Mouse (Mus musculus): ENCODE results near the gene Atg10.

Gene Atg10

GRCm38 (mm10) chr13:91171766-91172491 is 51.8 kb downstream of the Atg10 start:
- DNase-seq: no peak

- no peak for DNase-seq
Observed at GRCm38 (mm10) chr13:91171205-91171604, 52.6 kb downstream of the Atg10 start.

GRCm38 (mm10) chr13:91169529-91170319 is 54.0 kb downstream of the Atg10 start:
- DNase-seq: peak; percentile 27

GRCm38 (mm10) chr13:91168486-91168885 is 55.3 kb downstream of the Atg10 start:
- no peak for DNase-seq

GRCm38 (mm10) chr13:91167561-91167960 is 56.2 kb downstream of the Atg10 start:
- no peak for DNase-seq

GRCm38 (mm10) chr13:91166286-91166685 is 57.5 kb downstream of the Atg10 start:
- no peak for DNase-seq

- DNase-seq: no peak
Observed at GRCm38 (mm10) chr13:91165200-91165599, 58.6 kb downstream of the Atg10 start.

GRCm38 (mm10) chr13:91163292-91163691 is 60.5 kb downstream of the Atg10 start:
- no peak for DNase-seq

GRCm38 (mm10) chr13:91162452-91162851 is 61.3 kb downstream of the Atg10 start:
- DNase-seq: no peak

- DNase-seq: no peak
Observed at GRCm38 (mm10) chr13:91160616-91161015, 63.2 kb downstream of the Atg10 start.

- no peak for DNase-seq
Observed at GRCm38 (mm10) chr13:91159881-91160280, 63.9 kb downstream of the Atg10 start.

- DNase-seq: no peak
Observed at GRCm38 (mm10) chr13:91157941-91158340, 65.8 kb downstream of the Atg10 start.

- no peak for DNase-seq
Observed at GRCm38 (mm10) chr13:91157429-91157828, 66.3 kb downstream of the Atg10 start.

GRCm38 (mm10) chr13:91156949-91157348 is 66.8 kb downstream of the Atg10 start:
- no peak for DNase-seq

GRCm38 (mm10) chr13:91156308-91156707 is 67.5 kb downstream of the Atg10 start:
- no peak for DNase-seq

GRCm38 (mm10) chr13:91155429-91156207 is 68.2 kb downstream of the Atg10 start:
- no peak for DNase-seq

GRCm38 (mm10) chr13:91154622-91155021 is 69.1 kb downstream of the Atg10 start:
- DNase-seq: no peak

- DNase-seq: no peak
Observed at GRCm38 (mm10) chr13:91136337-91136736, 87.4 kb downstream of the Atg10 start.

GRCm38 (mm10) chr13:91133334-91133890 is 90.4 kb downstream of the Atg10 start:
- no peak for DNase-seq

- DNase-seq: no peak
Observed at GRCm38 (mm10) chr13:91129071-91129470, 94.7 kb downstream of the Atg10 start.

GRCm38 (mm10) chr13:91128581-91128980 is 95.2 kb downstream of the Atg10 start:
- no peak for DNase-seq

- no peak for DNase-seq
Observed at GRCm38 (mm10) chr13:91118156-91118555, 105.6 kb downstream of the Atg10 start.

- DNase-seq: no peak
Observed at GRCm38 (mm10) chr13:91114880-91115279, 108.9 kb downstream of the Atg10 start.
